Mouse (Mus musculus) right cerebral cortex, adult 18-20 months (tissue): ENCODE data around the gene Trpm8.

Source experiments
- DNase-seq: peaks from one replicate; pipeline ENCODE4 v3.0.0; 2022; ENCODE audit warnings: mixed read lengths

Gene Trpm8

DNA sequence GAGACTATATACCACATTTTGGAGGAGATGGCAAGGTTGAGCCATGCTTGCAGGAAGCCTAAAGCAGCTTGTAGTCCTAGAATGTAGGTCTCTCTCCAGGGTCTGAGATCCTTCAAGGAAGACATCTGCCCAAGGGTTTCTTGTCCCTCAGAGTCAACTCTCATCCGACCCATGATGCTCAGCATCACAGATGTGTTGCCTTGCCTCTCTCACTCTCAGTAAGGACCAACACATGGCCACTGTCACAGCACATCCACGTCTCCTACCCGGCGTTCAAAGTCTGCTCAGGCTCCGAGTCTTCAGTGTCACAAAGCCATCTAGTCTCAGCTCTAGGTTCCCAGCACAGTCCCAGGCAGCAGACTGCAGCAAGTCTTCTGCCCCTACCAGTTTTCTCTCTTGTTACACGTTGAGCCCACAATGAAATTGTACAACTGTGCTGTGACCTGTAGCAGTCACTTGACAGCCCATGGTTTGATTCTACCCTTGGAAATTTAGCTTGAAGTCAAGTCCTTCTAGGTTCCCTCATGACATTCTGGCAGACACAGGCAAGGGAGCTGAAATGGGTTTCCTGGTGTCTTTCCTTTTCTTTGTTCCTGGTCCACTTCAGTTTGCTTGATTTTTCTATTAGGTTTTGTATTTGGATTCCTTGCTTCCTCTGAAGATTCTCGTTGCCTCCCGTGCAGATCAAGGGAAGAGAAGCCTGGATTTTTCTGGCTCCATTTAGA is 27.0 kb downstream of the Trpm8 start:
- DNase-seq: no peak

DNA sequence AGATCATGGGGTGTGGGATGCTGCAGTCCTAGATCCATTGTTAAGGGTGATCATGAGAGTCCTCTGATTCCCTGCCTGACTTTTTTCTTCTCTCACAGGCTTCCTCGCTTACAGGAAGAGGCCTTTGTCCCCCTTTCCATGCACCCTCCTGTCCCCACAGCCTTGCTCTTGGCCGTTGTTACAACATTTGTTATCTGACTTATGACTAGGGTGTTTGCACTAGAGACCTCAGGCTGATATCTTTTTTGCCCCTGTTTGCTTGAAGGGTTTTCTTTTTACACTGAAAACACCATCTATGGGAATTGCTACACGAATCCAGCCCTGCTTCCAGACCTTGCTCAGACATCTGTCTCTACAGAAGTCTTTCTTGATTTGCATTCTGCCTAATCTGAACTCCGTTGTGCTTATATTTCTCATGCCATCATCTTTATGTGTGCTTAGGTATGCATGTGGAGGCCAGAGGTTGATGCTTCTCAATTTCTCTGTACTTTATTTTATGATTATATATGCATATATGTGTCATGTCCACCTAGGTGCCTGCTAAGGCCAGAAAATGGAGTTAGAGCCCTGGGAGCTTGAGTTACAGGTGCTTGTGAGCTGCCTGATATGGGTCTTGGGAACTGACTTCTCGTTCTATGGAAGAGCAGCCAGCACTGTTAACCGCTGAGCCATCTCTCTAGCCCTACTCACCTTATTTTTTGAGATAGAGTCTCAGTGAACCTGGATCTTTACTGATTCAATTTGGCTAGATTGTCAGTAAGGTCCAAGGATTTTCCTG is 27.7 kb downstream of the Trpm8 start:
- DNase-seq: no peak

DNA sequence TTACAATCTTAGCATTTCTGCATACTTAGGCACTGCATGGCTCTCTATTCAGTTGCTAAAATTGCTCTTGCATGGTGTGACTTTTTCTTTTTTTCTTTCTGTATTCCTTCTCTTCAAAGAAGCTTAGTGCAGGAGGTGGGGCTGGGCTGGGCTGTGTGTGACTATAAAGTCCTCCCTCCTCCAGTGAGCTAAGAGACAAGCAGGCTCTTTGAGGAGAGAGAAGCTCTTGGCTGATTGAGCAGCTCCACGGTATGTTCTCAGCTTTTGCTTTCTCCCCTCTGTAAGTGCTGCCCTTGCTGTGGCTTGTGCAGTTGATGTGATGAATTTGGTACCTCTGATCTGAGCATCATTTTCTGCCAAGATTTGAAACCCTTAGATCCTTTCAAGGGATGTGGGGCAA is 29.1 kb downstream of the Trpm8 start:
- DNase-seq: no peak

DNA sequence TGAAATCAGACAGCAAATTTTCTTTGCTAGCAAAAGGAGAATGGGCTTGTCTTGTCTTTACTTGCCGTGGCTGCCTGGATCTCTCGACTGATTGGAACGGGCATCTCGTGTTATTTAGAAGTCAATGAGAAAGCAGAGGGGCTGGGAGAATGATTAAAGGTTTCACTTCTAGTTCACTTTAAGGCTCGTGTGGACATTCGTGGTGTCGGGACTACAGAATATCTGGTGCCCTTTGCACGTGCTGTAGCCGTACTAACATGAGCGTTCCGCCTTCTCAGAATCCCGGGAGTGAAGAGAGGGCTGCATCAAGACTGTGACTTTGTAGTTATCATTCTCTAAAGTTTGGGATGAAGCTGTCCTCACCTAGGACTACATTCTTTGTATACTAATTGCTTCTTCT is 29.7 kb downstream of the Trpm8 start:
- no peak for DNase-seq

DNA sequence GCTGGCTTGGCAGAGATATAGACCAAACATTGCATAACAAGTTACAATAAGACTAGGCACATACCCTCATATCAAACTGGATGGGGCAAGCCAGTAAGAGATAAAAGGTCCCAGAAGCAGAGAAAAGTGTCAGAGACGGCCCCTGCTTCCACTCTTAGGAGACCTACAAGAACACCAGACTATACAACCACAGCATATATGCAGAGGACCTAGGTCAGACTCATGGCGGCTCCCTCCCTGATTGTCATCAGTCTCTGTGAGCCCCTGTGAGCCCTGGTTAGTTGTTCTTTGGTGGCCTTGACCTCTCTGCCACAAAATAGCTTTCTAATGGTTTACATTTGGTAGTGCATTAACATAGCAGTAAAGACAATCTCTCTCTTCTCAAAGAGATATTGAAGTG is 31.6 kb downstream of the Trpm8 start:
- DNase-seq: no peak

DNA sequence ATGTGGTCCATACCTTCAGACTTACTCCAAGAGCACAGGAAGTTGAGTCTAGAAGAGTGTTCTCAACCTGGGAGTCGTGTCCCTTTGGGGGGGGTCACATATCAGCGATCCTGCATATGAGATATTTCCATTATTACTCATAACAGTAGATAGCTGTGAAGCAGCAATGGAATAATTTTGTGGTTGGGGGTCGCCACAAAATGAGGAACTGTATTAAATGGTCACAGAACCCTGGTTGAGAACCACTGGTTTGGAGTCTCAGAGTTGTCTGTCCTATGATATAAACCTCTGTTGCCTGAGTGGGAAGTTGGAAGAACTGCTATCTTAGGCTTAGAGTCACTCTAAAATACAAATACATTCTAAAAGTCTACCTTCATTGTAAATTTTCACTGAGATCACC is 32.4 kb downstream of the Trpm8 start:
- DNase-seq: no peak

DNA sequence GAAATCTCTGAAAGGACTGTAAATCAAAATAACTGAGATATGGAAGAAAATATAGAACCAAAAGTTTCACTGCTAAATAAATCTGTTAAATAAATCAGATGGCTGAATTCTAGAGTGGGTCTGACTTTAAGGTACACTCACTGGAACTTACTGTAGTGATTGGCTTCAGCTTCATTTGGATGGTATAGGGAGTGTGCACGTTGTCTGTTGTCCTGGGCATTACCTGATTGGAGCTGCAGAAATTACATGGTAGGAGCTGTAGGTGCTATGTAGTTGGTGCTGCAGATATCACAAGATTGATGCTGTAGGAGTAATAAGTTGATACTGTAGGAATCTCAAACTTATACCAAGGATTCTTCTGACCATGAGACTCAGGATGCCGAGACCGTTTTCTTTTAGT is 32.9 kb downstream of the Trpm8 start:
- no peak for DNase-seq

DNA sequence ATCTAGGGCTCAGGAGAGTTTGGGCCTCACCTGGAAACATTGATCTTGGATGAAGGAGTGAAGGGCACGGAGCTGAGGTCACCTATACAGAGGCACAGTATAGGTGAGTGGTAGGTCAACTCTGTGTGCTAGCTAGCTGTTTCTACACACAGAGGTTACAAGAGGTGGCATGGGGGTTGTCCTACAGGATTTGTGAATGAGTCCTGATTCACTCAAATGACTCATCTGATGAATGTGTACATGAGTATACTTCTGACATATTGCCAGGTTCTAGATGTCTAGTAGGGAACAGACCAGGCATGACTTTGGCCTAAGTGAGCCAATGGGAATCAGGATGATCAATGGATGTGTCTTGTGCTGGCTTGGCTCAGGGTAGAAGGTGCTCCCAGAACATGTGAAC is 39.8 kb downstream of the Trpm8 start:
- DNase-seq: no peak

DNA sequence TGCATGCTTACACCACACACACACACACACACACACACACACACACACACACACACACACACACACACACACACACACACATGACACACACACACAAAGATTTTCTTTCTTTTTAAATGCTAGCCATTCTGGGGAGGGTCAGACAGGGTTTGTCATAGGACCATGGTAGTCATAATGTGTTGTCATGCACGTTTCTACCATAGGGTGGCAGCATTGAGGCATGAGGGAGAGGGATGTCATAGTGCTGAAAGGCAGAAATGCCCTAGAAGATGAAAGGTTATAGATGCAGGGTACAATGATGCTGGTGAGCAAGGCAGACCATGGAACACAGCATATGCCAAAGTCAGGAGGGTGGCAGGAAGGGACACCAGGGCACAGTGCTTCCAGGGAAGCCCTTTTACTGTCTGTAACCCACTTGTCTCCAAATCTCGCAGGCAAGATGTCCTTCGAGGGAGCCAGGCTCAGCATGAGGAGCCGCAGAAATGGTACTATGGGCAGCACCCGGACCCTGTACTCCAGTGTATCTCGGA is 41.1 kb downstream of the Trpm8 start:
- peak; percentile 38 for DNase-seq

DNA sequence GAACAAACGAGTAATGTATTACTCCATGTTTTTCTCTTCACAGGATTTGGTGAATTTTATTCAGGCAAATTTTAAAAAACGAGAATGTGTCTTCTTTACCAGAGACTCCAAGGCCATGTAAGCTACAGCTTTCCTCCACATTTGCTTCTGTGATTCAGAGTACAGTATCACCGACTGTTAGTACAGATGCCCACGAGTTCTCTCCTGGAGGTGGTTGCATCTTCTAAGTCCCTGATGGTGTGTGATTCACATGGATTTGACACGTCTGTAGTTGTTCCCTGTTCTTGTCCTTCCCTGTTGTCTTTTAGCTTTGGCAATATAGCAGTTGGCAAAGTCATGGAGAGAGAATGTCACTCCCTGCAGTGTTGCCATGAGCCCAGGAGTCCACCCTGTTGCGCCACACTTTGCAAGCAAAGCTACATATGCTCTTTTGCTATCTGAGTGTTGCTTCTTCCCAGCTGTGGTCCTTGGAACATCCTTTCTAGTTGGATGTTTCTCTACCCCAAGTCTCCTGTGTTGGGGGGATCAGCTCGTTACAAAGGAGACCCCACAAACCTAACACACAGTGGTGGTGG is 43.4 kb downstream of the Trpm8 start:
- DNase-seq: no peak

DNA sequence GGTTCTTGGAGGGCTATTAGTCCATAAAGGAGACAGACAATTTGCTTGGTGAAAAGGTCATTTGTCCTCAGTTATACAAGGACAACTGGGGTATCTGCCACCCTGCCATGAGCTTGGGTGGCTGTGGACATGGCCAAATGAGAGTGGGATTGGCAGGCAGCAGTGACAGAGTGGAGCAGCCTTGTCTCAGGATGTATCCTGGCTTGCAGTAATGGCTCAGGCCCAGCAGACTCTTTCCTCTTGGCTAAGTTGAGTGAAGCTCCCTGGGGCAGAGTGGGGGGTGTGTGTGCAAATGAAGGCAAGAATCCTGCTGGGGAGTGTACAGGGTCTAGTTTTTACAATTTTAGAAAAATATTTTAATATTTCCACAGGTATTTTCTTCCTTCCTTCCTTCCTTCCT is 44.7 kb downstream of the Trpm8 start:
- no peak for DNase-seq

DNA sequence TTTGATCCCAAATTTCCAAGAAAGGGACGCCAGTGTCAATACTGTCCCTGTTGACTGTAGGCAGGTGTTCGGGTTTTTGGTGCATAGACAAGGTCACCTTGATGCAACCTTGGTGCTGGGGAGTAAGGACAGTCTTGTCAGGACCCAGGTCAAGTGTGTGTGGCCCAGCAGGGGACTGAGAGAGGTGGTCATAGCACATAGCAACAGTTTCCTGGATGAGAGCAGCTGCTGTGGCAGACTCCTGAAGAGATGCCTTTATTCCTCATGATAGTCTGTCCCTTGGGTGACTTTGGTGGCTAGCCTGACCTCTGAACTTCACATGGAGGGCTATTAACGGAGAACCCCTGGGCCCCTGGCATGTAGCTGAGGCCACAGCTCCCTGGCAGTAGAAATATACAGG is 45.6 kb downstream of the Trpm8 start:
- no peak for DNase-seq

DNA sequence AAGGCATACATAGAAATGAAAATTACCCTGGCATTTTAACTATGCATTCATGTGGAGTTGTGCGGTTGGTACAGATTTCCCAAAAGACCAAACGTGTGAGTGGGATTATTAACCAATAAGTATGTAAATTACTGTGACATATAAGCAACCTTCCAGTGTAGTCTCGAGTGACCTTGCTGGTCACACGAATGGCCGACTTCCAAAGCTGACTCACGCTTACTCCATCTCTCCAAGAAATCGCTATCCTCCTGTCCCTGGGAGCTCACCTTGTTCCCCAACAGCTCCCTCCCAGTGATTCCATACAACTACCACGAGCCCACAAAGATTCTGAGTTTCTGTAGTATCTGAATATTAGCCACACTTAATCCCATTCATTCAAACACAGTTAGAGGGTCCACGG is 62.0 kb downstream of the Trpm8 start:
- no peak for DNase-seq

DNA sequence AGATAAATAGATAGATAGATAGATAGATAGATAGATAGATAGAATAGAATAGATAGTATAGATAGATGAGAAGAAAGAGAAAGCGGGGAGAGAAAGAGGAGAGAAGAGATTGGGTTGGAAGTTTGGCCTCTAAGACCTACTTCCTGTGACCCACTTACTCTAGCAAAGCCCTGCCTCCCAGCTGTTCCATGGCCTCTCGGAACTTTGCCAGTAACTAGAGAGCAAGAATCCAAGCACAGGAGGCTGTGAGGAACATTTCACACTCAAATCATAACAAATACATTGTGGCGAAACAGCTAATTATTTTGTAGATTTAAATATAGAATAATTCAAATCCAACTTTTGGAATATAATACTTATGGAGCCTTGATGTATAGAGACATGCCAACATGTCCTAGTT is 65.2 kb downstream of the Trpm8 start:
- no peak for DNase-seq

DNA sequence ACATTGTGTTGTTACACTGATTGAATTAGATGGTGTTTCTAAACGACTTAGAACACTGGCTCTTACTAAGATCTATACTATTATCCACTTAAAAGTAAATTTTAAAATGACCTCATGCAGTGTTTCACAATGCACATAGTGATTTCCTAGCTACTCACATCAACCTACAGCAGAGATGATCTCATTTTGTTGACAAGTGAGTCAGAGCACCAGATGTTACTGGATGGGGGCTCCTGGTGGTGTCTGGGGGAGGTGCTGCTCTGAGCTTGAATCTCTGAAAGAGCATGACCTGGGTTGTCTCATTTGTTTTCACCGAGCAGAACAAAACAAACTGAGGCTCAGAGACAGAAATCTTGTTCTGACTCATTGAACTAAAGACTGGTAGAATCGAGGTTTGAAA is 68.1 kb downstream of the Trpm8 start:
- peak; percentile 17 for DNase-seq

DNA sequence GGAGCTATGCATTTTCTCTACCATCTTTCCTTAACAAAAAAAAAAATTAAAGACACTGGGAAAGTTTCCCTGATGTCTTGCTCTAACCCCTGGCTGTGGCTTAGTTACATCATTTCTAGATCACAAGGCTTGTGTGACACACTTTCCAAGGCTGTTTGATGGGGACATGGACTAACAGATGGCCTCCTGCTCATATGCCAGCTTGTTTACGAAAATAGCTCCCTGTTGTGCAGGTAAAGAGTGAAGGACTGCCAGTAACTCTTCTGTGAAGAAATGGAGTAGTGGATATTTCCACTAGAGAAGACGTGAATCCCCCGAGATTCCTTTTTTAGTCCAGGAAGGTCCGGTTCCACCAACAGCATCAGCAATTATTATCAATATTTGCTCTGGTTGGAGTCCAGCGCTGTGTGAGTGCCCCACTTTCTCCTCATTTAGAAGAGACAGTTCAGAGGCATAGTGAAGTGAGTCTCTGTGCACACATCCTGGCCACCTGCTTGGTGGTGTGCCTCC is 71.1 kb downstream of the Trpm8 start:
- no peak for DNase-seq

DNA sequence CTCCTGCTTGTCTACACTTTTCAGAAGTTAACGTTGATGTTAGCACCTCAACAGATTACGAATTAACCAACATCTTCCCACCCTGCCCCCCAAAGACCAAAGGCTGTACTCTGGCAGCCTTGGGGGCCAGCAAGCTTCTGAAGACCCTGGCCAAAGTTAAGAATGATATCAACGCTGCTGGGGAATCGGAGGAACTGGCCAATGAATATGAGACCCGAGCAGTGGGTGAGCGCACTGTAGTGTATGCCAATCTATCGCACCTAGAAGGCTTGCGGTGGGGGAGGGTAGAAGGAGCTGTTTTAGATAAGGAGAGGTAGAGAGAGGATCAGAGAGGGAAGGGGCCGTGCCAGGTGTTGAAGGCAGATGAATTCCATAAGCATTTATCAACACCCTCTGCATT is 73.3 kb downstream of the Trpm8 start:
- no peak for DNase-seq

DNA sequence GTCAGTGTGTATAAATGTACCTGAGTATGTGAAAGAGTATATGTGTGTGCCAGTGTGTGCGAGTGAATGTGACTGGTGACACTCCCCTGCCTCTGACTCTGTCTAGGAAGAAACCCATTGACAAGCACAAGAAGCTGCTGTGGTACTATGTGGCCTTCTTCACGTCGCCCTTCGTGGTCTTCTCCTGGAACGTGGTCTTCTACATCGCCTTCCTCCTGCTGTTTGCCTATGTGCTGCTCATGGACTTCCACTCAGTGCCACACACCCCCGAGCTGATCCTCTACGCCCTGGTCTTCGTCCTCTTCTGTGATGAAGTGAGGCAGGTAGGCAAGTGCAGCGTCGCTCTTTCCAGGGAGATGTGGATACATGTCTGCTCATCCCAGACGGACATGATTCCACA is 77.6 kb downstream of the Trpm8 start:
- no peak for DNase-seq

DNA sequence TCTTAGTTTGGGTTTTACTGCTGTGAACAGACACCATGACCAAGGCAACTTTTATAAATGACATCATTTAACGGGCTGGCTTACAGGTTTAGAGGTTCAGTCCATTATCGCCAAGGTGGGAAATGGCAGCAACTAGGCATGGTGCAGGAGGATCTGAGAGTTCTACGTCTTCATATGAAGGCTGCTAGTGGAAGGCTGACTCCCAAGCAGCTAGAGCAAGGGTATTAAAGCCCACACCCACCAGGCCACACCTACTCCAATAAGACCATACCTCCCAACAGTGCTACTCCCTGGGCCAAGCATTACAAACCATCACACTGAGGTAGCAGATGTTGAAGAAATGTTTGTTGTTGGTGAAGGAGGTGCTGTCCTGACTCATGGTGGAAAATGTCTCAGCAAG is 78.2 kb downstream of the Trpm8 start:
- no peak for DNase-seq

DNA sequence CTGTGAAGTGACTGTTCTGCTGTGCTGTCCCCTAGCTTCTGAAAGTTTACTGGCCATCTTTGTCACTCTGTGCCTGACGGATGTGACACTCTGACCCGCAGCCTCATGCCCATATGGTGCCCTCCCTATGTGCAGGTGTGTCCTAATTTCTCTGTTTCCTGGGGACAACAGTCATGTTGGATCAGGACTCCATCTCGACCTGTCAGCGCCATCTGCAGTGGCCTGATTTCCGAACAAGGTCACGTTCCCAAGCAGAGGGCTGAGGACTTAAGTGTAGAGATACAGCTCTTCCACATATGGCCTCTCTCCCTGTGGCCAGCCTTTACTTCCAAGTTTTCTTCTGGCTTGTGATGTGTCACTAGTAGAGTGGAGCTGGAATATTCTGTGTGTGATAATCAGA is 79.2 kb downstream of the Trpm8 start:
- DNase-seq: no peak

DNA sequence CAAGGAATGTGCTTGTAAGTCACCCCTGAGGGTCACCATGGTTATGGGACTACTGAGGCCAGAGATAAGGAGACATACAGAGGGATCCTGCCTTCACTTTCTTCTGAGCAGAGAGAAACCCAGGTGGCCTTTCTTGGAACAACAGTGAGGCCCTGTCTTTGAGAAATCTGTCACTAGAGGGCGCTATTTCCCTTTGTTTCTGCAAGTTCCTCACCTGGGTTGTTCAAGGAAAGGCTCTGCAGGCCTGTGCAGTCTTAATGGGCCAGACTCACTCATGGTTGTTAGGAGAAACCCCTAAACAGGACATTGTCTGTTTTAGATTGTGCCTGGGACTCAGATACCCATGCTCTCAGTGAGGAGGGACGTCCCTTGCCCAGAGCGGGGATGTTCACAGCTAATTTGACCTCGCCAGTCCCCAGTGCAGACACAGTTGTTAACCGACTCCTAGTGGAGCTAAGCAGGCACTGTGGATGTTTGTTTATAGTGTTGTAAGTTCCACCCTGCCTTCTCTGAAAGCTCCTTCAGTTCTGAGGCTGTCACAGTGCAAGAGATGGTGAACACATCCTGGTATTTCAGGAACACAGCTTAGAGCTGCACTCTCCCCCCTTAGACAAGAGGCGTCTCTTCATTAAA is 80.1 kb downstream of the Trpm8 start:
- DNase-seq: peak; percentile 58

DNA sequence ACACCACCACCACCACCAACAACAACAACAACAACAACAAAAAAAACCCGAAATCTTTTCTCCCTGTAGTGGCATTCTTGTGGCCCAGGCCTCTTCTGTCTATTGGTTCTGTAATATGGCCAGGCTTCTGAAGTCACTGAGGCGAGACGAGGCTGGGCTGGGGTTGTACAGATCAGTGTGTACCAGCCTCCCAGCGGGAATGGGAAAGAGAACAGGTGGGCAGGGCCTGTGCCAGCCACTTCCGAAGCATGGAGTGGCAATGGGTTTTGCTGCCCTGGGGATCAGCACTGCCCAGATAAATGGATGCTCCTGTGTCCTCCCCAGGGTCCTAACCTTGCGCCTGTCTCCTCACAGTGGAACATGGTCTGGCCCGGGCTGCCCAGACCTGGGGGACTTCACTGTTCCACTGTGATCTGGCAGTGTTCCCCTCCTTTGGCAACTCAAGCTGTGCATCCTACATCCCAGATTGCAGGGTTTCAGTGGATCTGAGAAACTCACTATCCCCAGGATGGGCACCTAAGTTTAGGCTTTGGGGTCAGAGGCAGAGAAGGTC is 80.7 kb downstream of the Trpm8 start:
- no peak for DNase-seq

DNA sequence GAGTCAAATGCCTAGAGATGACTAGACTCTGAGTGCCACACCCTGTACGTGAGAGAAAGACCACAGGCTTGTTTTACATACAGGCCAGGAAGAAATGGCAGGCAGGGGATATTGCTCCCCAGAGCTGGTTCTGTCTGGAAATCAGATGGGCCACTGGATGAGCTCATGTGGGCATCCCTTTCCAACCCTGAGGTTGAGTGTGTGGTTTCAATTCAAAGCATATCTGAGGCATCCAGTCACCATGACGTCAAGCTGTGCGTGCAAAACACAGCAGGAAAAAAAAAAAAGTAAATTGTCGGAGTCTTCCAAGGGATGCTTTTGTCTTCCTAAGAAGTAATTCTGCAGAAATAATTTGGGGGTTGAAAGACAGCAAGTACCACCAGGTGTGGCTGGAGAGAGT is 83.6 kb downstream of the Trpm8 start:
- DNase-seq: no peak
